Mouse (Mus musculus): ENCODE data around the gene Nek8.
"Not testable (repeated sequence)": the region's sequence is repeated elsewhere in the genome, so short reads cannot be mapped to it uniquely, and the experiment has no call there.

The Nek8 gene

GRCm38 (mm10) chr11:78176402-78176862 is at the start of gene Nek8, which contains the start of gene Tlcd1:
TSS of gene Nek8 (minus strand) at chr11:78176675.
TSS of gene Tlcd1 (plus strand) at chr11:78176711.
- DNase-seq, result peak; percentile 99

- no peak for DNase-seq
These were observed 47.1 kb upstream of the Nek8 start for GRCm38 (mm10) chr11:78223586-78223985.

GRCm38 (mm10) chr11:78215709-78216317 is 39.3 kb upstream of the Nek8 start:
- DNase-seq, result no peak

GRCm38 (mm10) chr11:78213086-78213817 is 36.8 kb upstream of the Nek8 start:
- peak; percentile 13 for DNase-seq

- no peak for DNase-seq
These were observed 35.0 kb upstream of the Nek8 start for GRCm38 (mm10) chr11:78211513-78211912.

- DNase-seq, result no peak
These were observed 34.1 kb upstream of the Nek8 start for GRCm38 (mm10) chr11:78210615-78211014.

- DNase-seq, result no peak
These were observed 33.4 kb upstream of the Nek8 start for GRCm38 (mm10) chr11:78209886-78210285.

- DNase-seq, result no peak
These were observed 30.7 kb upstream of the Nek8 start for GRCm38 (mm10) chr11:78207190-78207589.

GRCm38 (mm10) chr11:78205361-78206206 is 29.1 kb upstream of the Nek8 start:
- no peak for DNase-seq

GRCm38 (mm10) chr11:78204287-78204686 is 27.8 kb upstream of the Nek8 start:
- no peak for DNase-seq

- DNase-seq, result no peak
These were observed 25.9 kb upstream of the Nek8 start for GRCm38 (mm10) chr11:78202372-78202771.

GRCm38 (mm10) chr11:78195101-78195863 is 18.8 kb upstream of the Nek8 start:
- DNase-seq, result no peak

- peak; percentile 89 for DNase-seq
These were observed 18.1 kb upstream of the Nek8 start for GRCm38 (mm10) chr11:78194411-78195100.

- DNase-seq, result no peak
These were observed 16.6 kb upstream of the Nek8 start, which contains the start of gene Proca1 for GRCm38 (mm10) chr11:78193113-78193512. TSS of gene Proca1 (plus strand) at chr11:78193392.

- DNase-seq, result no peak
These were observed 13.6 kb upstream of the Nek8 start for GRCm38 (mm10) chr11:78190041-78190440.

- DNase-seq, result peak; percentile 68
These were observed 13.0 kb upstream of the Nek8 start for GRCm38 (mm10) chr11:78189234-78190040.

GRCm38 (mm10) chr11:78188331-78189233 is 12.1 kb upstream of the Nek8 start, which contains the start of gene Rab34:
TSS of gene Rab34 (plus strand) at chr11:78188430.
- DNase-seq, result peak; percentile 75

- DNase-seq, result not testable (repeated sequence)
These were observed 8.2 kb upstream of the Nek8 start for GRCm38 (mm10) chr11:78184702-78185101.

GRCm38 (mm10) chr11:78183884-78184514 is 7.5 kb upstream of the Nek8 start:
- no peak for DNase-seq

Data from liver (tissue).